Mouse (Mus musculus) cerebellum, adult 8-10 months (tissue): ENCODE results near the gene Slc8a3.

ENCODE experiments used
- DNase-seq: peaks from one replicate; pipeline ENCODE4 v3.0.0; 2022

Gene Slc8a3

DNA sequence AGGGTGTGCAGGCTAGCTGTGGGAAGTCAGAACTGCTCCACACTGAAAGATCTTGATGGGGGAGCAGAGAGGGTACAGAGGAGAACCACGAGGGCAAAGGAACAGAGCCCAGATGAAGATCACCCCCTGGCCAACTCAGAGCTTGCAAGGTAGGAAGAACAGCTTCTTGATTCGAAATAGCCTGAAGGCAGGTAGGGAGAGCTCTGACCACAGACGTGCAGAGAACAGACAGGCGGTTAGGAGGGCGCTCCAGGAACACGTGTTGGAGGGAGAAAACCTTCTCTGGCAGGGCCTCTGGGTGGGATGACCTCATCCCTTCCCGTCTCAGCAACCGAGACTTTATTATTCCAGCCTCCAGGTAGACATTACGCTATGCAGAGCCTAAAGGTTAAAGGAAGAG, 157.7 kb downstream of the Slc8a3 start:
- DNase-seq: no peak

DNA sequence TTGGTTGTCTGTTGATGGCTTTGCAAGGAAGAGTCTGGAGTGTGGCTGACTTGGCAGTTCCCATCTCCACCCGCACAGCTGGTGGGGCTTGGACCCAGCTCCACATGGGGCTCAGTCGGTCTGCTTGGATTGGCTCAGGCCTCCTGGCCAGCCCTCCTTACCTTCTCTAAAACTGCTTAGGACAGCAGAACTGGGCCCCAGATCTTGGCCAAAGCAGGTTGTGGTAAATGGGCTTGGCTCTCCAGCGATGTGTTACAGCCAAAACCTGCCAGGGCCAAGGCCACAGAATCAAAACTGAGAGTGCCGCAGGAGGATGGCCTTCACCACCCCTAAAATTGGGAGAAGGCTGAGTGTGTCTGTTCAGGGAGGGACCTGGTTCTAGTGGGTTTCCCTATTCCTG, 159.1 kb downstream of the Slc8a3 start:
- DNase-seq: peak; percentile 53

DNA sequence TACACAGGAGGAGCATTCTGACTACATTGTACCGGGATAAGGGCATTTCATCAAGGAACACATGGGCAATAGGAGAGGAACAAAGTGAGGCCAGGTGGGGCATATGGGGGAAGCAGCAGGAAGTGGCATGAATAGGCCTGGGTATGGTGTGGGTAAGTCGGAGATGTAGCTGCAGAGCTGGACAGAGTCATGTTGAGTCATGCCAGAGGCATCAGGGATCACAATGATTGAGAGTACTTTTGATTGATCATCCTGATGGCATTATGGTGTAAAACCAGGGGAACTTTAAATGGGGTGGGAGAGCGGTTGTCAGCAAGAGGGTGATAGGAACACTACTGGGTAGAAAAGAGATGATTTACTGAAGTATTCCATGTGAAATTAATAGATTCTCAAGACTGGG, 160.0 kb downstream of the Slc8a3 start:
- no peak for DNase-seq

DNA sequence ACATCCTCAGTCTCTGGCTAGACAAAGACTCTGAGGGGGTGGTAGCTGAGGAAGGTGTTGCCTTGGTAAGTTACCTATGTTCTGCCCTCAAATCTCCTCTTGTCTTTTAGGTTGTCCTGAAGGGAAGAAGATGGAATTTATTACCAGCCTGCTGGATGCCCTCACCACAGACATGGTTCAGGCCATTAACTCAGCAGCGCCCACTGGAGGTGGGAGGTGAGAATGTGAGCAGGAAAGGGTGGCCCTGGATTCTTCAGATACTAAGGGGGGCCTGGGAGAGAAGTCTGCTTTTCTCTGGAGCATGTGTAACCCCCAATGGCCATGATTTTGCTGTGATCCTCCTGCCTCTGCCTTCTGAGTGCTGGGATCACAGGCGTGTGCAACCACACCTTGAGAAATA, 162.9 kb downstream of the Slc8a3 start:
- DNase-seq: no peak

DNA sequence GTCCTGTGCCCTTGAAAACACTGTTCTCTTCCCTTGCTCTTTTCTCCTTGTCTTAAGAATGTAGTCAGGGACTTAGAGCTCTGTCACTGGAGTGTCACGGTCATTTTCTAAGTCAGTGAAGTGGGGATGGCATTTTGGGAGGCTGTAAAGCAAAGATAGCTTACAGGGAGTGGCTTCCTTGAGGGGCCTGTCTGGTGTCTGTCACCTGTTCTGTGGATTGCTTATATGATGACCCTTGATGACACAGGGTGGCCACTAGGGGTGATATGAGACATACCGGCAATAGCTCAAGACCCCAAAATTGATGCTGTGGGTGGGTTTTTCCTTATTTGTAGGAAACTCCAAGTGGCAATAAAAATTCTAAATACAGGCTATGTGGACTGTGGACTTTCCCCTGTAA, 164.5 kb downstream of the Slc8a3 start:
- DNase-seq: no peak

DNA sequence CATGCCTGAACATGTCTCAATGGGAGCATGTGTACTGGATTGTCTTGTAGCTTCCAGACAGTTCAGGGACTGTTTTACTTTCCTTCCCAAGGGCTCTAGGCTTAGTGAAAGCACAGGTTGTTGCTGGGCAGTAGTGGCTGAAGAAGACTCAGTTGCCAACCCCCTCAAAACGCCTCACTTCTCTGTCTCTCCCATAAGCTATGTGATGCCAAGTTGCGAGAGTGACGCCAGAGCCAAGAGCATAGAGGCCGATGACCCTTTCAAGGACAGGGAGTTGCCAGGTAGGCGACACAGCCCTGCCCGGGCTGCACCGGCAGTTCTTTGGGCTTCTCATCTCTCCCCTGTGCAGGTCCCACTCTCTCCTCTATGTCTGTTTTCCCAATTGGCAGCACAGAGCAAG, 164.9 kb downstream of the Slc8a3 start:
- no peak for DNase-seq

DNA sequence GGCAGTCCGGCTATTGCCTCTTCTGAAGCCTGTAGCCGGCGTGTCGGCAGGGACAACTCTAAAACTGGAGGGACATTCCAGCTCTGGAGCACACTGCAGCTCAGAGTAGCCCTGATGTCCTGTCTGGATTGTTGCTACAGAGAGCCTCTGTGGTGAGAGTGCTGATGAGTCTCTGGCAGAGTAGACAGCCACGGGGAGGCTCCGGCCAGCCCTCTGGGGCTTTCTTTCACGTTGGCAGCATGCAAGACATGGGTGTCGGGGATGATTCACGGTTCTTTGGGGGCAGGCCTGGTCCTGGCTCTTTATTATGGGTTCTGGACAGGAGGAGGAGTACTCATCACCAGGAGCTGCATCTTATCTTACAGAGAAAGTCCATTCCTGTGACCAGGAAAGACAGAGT, 165.8 kb downstream of the Slc8a3 start:
- no peak for DNase-seq

DNA sequence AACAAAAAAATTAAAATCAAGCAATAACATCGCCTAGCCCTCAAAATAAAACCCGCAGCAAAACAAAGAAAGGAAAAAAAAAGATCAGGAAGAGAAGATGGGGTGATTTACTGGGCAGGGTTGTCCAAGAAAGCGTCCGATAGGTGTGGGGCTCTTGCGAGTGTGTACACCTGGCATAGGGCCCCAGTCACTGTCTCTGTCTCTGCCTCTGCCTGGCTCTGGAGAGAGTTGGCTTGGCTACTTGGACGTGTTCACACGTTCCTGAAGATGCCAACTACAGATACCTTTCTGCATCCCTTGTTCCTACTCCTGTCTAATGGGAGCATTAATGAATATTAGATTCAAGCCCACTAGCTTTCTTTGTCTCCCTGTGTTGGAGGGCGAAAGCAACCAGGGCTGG, 166.4 kb downstream of the Slc8a3 start:
- DNase-seq: no peak

DNA sequence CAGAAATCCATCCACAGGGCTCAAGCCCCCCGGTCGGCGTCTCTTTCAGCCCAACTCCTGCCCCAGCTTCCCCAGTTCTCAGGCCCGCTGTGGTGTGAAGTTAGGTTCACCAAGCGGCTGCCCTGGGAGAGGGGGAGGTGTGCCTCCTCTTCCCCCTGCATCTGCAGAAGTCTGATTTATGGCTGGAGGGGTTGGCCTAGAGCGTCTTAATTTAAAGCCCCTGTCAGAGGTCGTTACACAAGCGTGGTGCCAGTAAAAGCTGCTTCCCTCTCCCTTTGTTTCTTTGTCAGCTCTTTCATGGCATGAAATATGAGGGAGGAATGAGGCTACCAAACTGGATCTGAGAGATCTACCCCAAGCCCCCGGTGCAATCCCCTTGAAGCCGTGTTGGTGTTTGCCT, 166.9 kb downstream of the Slc8a3 start:
- DNase-seq: no peak

DNA sequence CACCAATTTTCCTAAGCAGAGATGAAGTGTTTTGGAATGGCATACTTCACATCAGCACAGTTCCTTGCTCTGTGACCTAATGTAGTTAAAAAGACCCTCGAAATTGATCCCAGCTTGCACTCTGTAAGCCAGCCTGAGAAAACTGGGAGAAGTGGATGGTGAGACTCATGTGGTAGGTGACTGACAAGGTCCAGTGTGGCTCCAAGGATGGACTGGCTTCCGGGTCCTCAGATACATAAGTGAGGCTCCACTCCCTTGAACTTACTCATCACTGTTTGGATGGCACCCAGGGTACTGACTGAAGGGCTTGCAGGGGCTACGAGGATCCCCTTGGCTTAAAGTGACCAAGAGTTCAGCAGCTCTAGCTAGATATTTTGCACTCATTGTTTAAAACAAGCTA, 169.4 kb downstream of the Slc8a3 start:
- DNase-seq: no peak

DNA sequence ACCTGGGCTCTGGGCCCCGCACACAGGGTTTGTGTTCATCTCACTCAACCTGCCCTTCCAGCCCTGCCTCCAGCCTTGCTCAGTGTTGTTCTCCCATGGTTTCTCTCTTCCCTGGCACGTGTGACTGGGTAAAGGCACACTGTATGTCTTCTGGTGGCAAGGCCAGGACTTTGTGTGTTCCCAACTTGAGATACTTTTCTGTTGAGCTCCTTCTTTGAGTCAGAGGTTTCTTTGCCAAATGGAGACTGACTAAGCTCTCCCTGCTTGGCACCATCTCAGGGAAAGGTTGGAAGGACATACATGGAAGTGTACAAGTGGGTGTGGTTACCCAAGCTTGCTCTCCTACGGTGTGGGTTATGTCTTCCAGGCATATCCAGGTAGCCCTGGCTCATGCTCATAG, 169.8 kb downstream of the Slc8a3 start:
- no peak for DNase-seq

DNA sequence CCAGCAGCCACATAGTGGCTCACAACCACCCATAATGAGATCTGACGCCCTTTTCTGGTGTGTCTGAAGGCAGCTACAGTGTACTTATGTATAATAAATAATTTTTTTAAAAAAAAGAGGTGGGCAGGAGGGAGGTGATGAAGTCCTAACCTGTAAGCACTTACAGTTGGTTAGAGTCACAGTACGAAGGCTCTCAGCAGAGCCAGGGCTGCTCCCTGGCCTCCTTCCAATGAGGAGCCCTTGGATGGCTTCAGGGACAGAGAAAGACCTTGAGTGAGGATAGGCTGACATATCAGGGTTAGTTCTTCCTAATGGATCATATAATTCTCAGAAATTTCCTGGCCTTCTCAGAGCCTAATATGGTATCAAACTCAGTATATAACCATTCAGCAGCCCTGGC, 171.7 kb downstream of the Slc8a3 start:
- no peak for DNase-seq

DNA sequence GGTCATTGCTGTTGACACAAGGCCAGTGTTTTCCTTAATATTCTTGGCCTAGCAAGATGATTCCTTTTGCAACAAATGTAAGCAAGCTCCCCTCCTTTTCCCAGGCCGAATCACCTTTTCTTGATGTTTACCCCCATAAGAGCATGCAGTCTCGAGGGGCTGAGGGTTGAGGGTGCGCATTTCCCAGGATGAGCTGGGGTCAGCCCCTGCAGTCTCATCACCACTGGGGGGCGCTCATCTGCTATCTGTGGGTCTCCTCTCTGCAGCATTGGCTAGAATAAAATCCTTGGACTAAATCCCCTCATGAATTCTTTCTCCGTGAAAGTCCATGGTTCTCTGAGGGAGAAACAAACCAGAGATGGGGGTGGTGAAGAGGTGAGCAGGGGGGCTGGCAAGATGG, 172.1 kb downstream of the Slc8a3 start:
- no peak for DNase-seq

DNA sequence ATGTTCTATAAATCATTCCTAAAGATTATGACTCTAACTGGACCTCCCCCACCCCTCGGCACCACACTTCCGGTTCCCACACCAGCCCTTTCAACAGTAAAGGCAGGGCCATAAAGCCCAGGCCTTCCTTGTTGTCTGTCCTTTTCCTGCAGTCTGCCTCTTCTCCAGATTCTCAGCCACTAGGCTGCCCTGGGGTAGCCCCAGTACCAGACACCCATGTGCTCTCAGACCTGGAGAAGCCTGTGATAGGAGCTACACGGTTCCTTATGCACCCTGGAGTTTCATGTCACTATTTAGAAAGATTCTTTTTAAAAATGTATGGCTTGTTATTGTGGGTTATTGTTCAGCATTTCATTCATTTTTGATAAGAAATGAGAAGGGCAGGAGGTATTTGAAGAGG, 172.6 kb downstream of the Slc8a3 start:
- DNase-seq: no peak

DNA sequence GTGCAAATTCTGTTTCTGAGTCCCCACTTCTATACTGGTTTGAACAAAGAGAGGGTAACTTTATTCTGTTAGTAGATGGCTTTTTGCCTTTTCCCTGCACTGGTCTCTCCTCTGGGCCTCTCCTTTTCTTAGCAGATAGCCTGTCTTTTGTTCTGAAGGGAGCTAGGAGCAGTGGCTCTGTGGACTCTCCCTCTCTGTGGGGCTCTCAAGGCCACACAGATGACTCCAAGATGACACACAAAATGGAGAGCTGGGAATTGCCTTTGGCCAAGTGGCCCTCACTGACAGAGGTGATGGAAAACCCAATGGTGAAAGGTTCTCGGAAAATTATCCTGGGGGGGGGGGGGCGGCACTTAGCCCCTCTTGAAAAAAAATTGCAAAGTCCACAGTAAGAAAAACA, 173.0 kb downstream of the Slc8a3 start:
- DNase-seq: no peak

DNA sequence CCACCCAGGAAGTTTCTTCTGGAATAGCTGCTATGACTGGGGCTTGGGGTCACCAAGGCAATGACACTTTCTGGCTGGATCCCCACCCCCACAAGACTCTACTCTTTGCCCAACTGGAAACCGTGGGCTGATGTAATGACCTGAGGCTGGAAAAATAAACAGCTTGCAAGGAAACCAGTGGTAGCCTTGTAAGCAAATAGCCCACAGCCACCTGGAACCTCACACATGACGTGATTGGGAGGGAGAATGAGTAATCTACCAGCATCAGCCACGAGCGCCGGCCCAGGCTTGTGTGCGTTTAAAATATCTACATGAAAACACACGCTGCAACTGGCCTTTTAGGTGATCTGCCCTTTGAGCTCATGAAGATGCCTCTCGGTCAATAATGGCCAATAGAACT, 176.1 kb downstream of the Slc8a3 start:
- no peak for DNase-seq

DNA sequence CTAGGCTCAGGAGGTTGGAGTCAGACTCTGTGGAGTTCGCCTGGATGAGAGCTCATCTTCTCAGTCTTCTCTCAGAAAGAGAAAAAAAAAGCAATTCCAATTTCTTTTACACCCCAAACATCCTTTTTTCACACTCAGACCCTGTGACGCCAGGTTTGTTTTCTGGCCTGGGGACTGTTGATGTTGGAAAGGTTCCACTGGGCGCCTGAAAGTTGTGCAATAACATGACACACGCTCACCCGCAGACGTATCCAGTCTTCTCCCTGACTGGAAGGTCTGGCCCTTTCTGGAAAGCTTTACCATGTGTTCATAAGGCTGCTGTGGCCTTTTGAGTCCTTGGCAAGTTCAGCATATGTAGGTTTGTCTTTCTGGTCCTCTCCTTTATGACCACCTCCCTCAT, 177.3 kb downstream of the Slc8a3 start:
- DNase-seq: no peak

DNA sequence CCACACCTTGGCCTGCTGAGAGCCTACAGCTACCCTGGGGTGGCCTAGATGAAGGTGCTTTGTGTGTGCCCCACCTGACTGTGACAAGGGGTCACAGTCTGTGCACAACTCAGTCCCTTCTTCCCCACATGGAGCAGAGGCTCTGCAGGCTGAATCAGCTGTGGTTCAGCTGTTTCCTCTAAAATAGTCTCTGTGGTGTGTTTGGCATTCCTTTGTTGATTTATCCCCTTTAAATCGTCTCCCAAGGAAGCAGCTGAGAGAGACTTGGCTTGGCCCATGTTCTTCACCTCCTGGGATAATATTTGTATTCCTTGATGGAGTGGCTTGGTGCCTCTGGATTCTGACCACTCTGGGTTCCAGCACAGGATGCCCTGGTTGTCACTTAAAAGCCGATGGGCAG, 180.9 kb downstream of the Slc8a3 start:
- no peak for DNase-seq

DNA sequence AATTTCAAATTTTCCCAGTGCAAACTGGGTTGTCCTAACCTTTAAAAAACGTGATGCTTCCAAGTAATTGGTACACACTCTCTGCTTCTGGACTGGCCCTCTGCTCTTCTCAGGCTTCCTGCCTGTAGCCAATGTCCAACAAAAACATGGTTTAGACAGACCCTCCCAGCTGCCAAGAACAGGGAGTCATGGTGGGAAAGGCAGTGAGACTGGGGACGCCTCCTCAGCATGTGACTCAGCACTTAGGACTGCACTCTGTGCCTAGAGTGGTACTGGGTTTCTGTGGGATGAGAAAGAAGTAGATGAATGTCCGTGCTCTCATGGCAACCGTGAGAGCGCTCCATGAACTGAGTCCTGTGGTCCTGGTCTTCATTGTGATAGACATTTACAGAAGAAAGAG, 182.1 kb downstream of the Slc8a3 start:
- DNase-seq: no peak

DNA sequence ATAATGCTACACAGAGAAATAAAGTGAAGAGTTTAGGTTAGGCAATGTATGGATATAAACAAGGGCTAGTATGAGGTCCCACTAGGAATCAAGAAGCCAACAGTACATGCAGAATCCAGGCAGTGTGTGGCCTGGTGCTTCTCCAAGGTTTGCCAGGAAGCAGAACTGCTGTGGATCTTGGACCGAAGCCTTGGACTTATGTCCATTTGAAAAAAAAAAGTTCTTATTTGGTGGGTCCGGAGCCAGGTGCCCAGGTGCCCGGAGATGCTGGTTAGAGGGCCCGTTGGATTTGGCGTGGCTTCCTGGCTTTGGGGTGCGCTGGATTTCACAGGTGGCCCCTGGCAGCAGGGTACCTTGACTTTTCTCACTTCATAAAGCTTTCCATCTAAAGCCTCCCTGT, 185.0 kb downstream of the Slc8a3 start:
- DNase-seq: no peak
